ENCODE assay signal across 12 mouse cellular contexts in the genomic region with DNA sequence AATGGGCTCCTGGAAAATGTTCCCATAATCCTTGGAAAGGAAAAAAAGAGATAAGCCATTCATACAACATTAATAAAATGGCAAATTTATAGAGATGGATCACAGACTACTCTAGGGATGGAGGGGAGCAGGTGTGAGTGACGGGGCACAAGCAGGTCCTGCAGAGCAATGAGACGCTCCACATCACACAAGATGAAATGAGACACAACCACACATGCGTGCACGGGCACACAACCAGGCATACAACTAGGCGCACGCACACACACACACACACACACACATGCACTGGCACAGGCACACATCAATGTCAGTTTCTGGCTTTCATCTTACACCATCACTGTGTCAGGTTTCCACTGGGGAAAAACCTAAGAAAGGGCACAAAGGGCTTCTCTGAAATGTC.
"Had no signal": no experiment of that assay in that cellular context is flagged by ENCODE, and none has a peak within 500 bp of the region (broad histone marks: within the 10 kb centered on the region; RNA-seq: fewer than 3 reads in every experiment).

No protein-coding gene starts in this region.

- H3K4me3 ChIP-seq: liver, embryonic 13.5 days; midbrain, embryonic 12.5 days; neural tube, embryonic 12.5 days had no signal

- H3K4me2 ChIP-seq: liver, embryonic 13.5 days; midbrain, embryonic 12.5 days; neural tube, embryonic 12.5 days had no signal

- H3K9me3 ChIP-seq: liver, embryonic 13.5 days; midbrain, embryonic 12.5 days; neural tube, embryonic 12.5 days had no signal

- H3K36me3 ChIP-seq: liver, embryonic 13.5 days; midbrain, embryonic 12.5 days; neural tube, embryonic 12.5 days had no signal

- H3K27ac ChIP-seq: liver, embryonic 13.5 days; midbrain, embryonic 12.5 days; neural tube, embryonic 12.5 days had no signal

- H3K9ac ChIP-seq: liver, embryonic 13.5 days; midbrain, embryonic 12.5 days; neural tube, embryonic 12.5 days had no signal

- H3K27me3 ChIP-seq: liver, embryonic 13.5 days; midbrain, embryonic 12.5 days; neural tube, embryonic 12.5 days had no signal

- H3K4me1 ChIP-seq: liver, embryonic 13.5 days; midbrain, embryonic 12.5 days; neural tube, embryonic 12.5 days had no signal

- DNase-seq: kidney, adult 18-20 months; kidney, adult 9 months; kidney, postnatal 14 days; kidney, postnatal 4 days; liver, embryonic 13.5 days; lung, adult 2 months; lung, postnatal 14 days; lung, postnatal 4 days; thymus, adult 18-20 months; thymus, postnatal 36 days had no signal
